Mouse (Mus musculus) naive thymus-derived CD4-positive, alpha-beta T cell, adult 2 months (primary cell): ENCODE measurements around the gene 1700015G11Rik.

ENCODE experiments used
- DNase-seq: peaks from one replicate; pipeline ENCODE4 v3.0.0-alpha.2; 2011; ENCODE audit warnings: low read depth

Gene 1700015G11Rik

DNA sequence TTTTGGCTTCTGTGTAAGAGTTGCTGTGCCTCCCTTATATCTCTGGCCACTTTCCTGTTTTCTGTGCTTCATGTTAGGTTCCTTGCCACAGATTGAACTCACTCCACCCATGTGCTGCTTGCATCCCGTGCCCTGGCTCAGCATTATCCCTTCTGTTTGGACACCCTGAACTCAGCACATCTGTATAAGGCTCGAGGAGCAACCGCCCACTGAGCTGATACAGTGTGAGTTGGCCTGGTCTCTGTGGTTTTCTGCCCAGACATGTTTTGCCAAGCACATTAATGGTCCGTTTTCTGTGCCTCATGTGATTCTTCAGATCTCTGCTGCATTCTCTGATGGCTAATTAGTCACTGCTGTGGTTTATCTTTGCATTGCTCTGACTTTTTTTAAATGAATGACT lies 47.9 kb downstream of the 1700015G11Rik start:
- DNase-seq: no peak

DNA sequence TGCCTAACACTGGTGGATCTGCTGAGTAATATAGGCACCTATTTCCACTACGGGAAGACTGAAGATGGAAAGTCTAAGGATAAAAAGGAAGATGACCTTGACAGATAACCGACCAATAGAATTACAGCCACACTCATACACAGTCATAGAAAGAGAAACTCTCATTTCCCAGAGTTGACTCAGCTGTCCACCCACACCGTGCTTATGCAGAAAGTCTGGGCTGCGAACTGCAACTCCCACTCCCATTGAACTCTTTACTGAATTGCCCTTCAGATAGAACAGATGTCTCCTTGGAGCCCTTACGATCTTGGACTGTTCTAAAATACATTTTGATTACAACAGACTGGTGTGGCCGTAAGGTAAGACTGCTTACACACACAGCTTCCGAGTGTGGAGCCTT lies 50.8 kb downstream of the 1700015G11Rik start:
- no peak for DNase-seq

DNA sequence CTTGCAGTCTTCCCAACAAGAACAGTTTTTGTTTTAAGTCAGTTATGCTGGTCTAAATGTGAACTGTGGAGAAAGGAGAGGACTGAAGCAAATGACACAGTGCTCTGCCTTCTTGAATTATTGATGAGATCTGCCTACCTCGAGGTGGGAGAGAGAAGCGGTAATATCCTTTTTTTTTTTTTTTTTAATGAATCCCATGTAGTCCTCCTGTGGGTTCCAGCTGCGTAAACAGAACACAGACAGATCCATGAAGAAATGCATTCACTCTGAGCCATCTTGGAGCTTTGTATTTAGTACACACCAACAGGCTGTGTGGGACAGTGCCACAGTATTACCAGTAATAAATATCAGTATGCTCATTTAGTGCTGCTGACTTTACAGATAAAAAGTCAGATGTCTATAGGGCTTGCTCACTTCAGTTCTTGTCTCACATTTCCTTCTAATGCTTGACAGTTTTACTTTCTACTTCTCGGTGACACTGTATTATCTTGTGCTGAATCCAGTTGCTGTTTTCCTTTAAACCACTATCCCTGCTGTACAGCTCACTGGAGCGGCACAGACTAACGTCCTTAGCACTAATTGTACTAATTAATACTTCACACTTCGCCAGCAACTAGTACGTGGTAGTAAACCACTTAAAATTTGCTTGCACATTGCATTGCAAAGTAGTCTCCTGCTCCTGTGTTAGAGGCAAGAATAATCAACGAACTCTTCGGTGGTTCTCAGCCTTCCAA lies 53.1 kb downstream of the 1700015G11Rik start:
- DNase-seq: no peak
